Mouse (Mus musculus): Measurements from ENCODE around the gene Gm11983.

DNA sequence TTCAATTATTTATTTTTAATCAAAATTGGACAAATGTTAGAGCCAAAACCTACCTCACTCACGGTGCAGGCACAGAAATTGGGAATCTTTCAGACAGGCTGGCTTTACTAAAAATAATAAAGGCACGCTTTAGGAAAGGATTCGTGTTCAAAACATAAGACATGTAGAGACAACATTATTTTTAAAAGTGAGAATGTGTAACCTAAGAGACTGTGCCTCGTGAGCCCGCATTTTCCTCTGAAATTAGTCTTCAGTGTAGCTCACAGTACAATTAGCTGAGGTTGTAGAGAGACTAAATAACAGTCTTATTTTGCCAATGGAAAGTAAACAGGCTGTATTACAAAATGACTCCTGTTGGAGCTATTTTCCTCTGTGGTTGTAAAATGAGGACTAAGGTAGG, 4.7 kb upstream of the Gm11983 start:
- TF ChIP-seq POLR2A (IDR thresholded peaks at IDR 0.05; ENCODE audit: insufficient read depth, low read length), result no peak
- TF ChIP-seq CTCF (IDR thresholded peaks at IDR 0.05; ENCODE audit: low read depth, low read length), result no peak

Data from ES-Bruce4 (cell line).